Mouse (Mus musculus): ENCODE measurements around the gene Dock1. TPM values are rescaled to one million over a fixed set of nuclear protein-coding genes. Genes with fewer than 3 reads are reported as not detected.

The Dock1 gene
- polyA plus RNA-seq, 1 experiment from 2014 or later, result 21.9 TPM

DNA sequence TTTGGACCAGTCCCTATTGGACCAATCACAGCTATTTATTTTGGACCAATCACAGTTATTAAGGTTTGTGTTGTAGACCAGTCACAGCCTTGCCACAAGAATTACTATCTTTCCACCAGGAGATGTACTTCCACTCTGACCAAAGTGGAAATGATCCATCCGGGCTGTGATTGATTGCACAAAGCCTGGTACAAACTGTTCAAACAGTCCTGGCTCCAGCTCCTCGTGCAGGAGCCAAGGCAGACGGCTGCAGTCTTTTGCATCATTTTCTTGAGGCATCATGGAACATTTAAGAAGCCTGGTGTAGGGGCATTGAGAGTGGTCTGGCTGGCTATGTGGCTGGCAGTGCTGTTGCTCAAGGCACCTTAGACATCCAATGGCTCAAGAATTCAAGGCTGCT is 358.7 kb downstream of the Dock1 start:
- Histone ChIP-seq H3K4me3 (ENCODE audit: low read length) (no peak overlapping the region), H3K27ac (ENCODE audit: low read length) (no peak overlapping the region), H3K4me2 (ENCODE audit: low read depth, low read length) (no peak overlapping the region), H3K9ac (ENCODE audit: low read depth, low read length) (no peak overlapping the region), H3K27me3 (replicated peaks; ENCODE audit: control insufficient read depth, insufficient read depth, low read length) (no peaks in the 10 kb centered on the region), H3K9me3 (ENCODE audit: control insufficient read depth, low read length) (no peaks in the 10 kb centered on the region), H3K36me3 (ENCODE audit: control insufficient read depth, insufficient read depth, low read length) (no peaks in the 10 kb centered on the region), H3K4me1 (ENCODE audit: control insufficient read depth, insufficient read depth, low read length) (no peaks in the 10 kb centered on the region)
- ATAC-seq, result no peak
- WGBS, result 50% methylated on average over 3 of the region's 3 CpGs

DNA sequence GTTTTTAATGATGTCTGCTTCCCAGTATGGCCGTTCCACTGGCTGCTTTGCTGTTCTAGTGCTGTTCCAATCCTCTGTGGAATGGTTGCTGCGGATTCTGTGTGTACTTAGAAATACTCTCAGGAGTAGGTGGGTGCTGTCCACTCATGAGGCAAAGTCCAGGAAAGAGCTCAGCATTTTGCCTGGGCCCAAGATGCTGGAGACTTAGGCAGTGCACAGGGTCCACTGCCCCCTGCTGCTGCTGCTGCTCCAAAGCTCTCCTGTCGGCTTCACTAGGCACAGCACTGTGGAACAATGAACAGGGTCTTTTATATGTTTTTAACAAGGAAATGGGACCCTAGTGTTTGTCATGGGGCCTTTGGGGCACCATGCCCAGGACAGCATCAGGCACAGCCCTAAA is 361.0 kb downstream of the Dock1 start:
- 60% methylated on average over 3 of the region's 3 CpGs for WGBS
- H3K4me3 ChIP-seq (ENCODE audit: low read length), result no peak overlapping the region
- H3K27me3 ChIP-seq (replicated peaks; ENCODE audit: control insufficient read depth, insufficient read depth, low read length), result no peaks in the 10 kb centered on the region
- no peak overlapping the region for H3K9ac ChIP-seq (ENCODE audit: low read depth, low read length)
- no peaks in the 10 kb centered on the region for H3K9me3 ChIP-seq (ENCODE audit: control insufficient read depth, low read length)
- ATAC-seq, result no peak
- no peaks in the 10 kb centered on the region for H3K4me1 ChIP-seq (ENCODE audit: control insufficient read depth, insufficient read depth, low read length)
- H3K4me2 ChIP-seq (ENCODE audit: low read depth, low read length), result no peak overlapping the region
- no peak overlapping the region for H3K27ac ChIP-seq (ENCODE audit: low read length)
- no peaks in the 10 kb centered on the region for H3K36me3 ChIP-seq (ENCODE audit: control insufficient read depth, insufficient read depth, low read length)

DNA sequence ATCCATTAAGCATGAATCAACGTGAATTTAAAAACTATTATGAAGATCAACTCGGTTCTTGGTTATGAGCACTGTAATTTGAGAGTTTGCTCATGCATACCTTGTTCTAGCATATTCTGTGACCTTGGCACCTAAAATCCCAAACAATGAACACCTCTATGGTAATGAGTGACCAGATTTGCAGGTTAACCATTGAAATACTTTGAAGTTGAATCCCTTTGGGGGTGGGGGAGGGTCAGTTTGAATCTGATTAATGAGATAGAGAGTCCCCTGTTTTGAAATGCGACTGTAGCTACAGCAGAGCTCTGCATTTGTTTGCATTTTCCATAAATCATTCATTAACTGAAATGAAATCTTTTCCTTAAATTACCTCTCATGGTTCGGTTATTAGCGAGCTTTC is 364.4 kb downstream of the Dock1 start:
- H3K4me3 ChIP-seq (ENCODE audit: low read length), result no peak overlapping the region
- no peaks in the 10 kb centered on the region for H3K9me3 ChIP-seq (ENCODE audit: control insufficient read depth, low read length)
- H3K27me3 ChIP-seq (replicated peaks; ENCODE audit: control insufficient read depth, insufficient read depth, low read length), result no peaks in the 10 kb centered on the region
- 72% methylated on average over 5 of the region's 5 CpGs for WGBS
- H3K4me1 ChIP-seq (ENCODE audit: control insufficient read depth, insufficient read depth, low read length), result no peaks in the 10 kb centered on the region
- no peak for ATAC-seq
- no peak overlapping the region for H3K4me2 ChIP-seq (ENCODE audit: low read depth, low read length)
- no peak overlapping the region for H3K27ac ChIP-seq (ENCODE audit: low read length)
- H3K9ac ChIP-seq (ENCODE audit: low read depth, low read length), result no peak overlapping the region
- no peaks in the 10 kb centered on the region for H3K36me3 ChIP-seq (ENCODE audit: control insufficient read depth, insufficient read depth, low read length)

DNA sequence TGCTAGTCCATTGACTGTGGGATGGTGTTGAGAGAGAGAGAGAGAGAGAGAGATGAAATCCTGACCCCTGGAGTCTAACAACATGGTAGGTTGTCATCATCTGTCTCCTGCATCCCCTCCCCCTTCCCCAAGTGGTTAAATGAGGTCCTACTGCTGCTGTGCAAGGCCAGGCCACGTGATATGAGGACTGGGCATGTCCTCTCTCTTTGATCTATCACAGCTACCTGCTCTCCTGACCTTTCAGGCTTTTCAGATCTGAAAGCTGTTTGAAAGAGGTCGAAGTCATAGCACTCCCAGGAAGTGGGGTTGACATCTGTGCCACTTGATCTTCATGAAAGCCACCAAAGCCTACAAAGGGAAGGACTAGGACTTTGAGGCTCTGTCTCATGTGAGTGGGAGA is 365.2 kb downstream of the Dock1 start:
- no peak overlapping the region for H3K4me2 ChIP-seq (ENCODE audit: low read depth, low read length)
- no peak overlapping the region for H3K9ac ChIP-seq (ENCODE audit: low read depth, low read length)
- no peaks in the 10 kb centered on the region for H3K36me3 ChIP-seq (ENCODE audit: control insufficient read depth, insufficient read depth, low read length)
- no peaks in the 10 kb centered on the region for H3K27me3 ChIP-seq (replicated peaks; ENCODE audit: control insufficient read depth, insufficient read depth, low read length)
- H3K9me3 ChIP-seq (ENCODE audit: control insufficient read depth, low read length), result no peaks in the 10 kb centered on the region
- no peak for ATAC-seq
- WGBS, result 60% methylated on average over 2 of the region's 2 CpGs
- no peak overlapping the region for H3K27ac ChIP-seq (ENCODE audit: low read length)
- H3K4me3 ChIP-seq (ENCODE audit: low read length), result no peak overlapping the region
- no peaks in the 10 kb centered on the region for H3K4me1 ChIP-seq (ENCODE audit: control insufficient read depth, insufficient read depth, low read length)

DNA sequence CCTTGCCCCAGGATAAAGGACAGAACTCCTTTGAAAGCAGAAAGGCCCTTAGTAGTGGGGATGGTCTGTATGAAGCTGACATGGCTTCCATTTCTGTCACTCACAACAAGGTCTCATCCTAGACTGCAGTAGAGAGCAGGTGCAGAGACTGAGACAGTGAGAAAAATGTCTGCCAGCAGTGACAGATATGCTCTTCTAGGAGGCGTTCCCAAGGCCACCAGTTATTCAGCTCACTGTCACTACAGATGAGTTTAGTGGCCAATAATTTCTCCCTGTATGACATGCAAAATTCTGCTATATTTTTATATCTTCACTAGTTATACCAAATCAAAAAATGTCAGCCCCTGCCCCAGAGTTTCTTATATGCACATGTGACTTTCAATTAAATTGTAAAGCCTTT is 368.5 kb downstream of the Dock1 start:
- no peaks in the 10 kb centered on the region for H3K27me3 ChIP-seq (replicated peaks; ENCODE audit: control insufficient read depth, insufficient read depth, low read length)

DNA sequence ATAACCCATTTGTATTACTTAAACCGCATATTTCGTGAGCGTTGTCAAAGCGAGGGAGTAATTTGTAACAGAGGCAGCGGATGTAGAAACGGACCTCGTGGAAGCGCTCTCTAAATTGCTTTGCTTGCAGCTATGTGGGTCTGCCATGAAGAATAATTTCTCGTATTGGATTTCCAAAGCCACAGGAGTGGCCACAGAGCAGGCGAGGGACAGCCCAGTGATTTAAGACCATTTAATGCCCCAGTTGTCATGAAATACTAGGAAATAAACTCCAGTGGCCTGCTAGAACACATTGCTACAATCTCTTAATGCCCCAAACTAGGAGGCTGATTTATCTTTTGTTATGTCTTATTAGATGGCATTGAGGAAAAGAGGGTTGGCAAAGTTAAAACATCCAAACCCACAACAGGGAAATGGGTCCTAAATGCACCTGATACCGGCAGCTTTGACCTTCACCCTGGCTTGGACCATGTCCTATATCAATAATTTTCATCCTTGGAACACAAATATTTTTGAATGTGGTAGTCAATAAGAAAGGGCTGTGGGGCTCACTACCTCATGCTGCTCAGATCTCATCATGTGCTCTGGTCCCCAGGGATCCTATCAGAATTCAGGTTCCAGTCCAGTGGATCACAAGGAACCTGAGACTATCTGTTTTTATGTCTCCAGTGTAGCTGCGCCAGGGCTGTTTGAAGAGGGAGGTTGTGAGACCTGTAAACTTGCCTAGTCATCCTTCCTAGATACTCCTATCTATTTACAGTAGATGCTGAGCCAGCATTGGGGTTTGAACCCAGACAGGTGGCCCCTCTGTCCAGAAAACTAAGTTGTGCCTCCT is 373.7 kb downstream of the Dock1 start:
- Histone ChIP-seq H3K36me3 (ENCODE audit: control insufficient read depth, insufficient read depth, low read length) (no peaks in the 10 kb centered on the region), H3K4me3 (ENCODE audit: low read length) (no peak overlapping the region), H3K27me3 (replicated peaks; ENCODE audit: control insufficient read depth, insufficient read depth, low read length) (no peaks in the 10 kb centered on the region), H3K9ac (ENCODE audit: low read depth, low read length) (no peak overlapping the region), H3K27ac (ENCODE audit: low read length) (no peak overlapping the region), H3K4me2 (ENCODE audit: low read depth, low read length) (no peak overlapping the region), H3K4me1 (ENCODE audit: control insufficient read depth, insufficient read depth, low read length) (no peaks in the 10 kb centered on the region), H3K9me3 (ENCODE audit: control insufficient read depth, low read length) (no peaks in the 10 kb centered on the region)
- 83% methylated on average over 12 of the region's 12 CpGs for WGBS
- ATAC-seq, result no peak

More for the DNA sequence above, 368.5 kb downstream of the Dock1 start:
- no peak for ATAC-seq
- 79% methylated on average over 1 of the region's 1 CpGs for whole genome bisulfite sequencing
- H3K4me3 ChIP-seq (ENCODE audit: low read length), result no peak overlapping the region
- H3K9ac ChIP-seq (ENCODE audit: low read depth, low read length), result no peak overlapping the region
- H3K9me3 ChIP-seq (ENCODE audit: control insufficient read depth, low read length), result no peaks in the 10 kb centered on the region
- no peaks in the 10 kb centered on the region for H3K36me3 ChIP-seq (ENCODE audit: control insufficient read depth, insufficient read depth, low read length)
- H3K4me2 ChIP-seq (ENCODE audit: low read depth, low read length), result no peak overlapping the region
- no peaks in the 10 kb centered on the region for H3K4me1 ChIP-seq (ENCODE audit: control insufficient read depth, insufficient read depth, low read length)
- H3K27ac ChIP-seq (ENCODE audit: low read length), result no peak overlapping the region

DNA sequence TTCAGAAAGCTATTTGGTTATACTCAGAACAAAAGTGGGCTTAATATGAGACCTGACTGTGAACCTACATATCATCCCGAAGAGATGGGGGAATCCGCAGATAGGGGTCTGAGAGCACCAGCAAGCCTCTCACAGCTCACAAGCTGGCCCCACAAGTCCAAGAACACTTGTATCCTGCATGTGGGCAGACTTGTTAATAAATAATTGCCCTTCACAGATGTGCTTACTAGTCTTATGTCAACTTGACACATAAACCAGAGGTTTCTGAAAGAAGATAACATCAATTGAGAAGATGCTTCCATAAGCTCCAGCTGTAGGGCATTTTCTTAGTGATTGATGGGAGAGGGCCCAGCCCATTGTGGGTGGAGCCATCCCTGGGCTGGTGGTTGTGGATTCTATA is 379.0 kb downstream of the Dock1 start:
- no peak overlapping the region for H3K9ac ChIP-seq (ENCODE audit: low read depth, low read length)
- 91% methylated on average over 2 of the region's 2 CpGs for WGBS
- ATAC-seq, result no peak
- H3K4me3 ChIP-seq (ENCODE audit: low read length), result no peak overlapping the region
- no peaks in the 10 kb centered on the region for H3K36me3 ChIP-seq (ENCODE audit: control insufficient read depth, insufficient read depth, low read length)
- H3K9me3 ChIP-seq (ENCODE audit: control insufficient read depth, low read length), result no peaks in the 10 kb centered on the region
- H3K4me2 ChIP-seq (ENCODE audit: low read depth, low read length), result no peak overlapping the region
- no peaks in the 10 kb centered on the region for H3K4me1 ChIP-seq (ENCODE audit: control insufficient read depth, insufficient read depth, low read length)
- H3K27ac ChIP-seq (ENCODE audit: low read length), result no peak overlapping the region
- no peaks in the 10 kb centered on the region for H3K27me3 ChIP-seq (replicated peaks; ENCODE audit: control insufficient read depth, insufficient read depth, low read length)

DNA sequence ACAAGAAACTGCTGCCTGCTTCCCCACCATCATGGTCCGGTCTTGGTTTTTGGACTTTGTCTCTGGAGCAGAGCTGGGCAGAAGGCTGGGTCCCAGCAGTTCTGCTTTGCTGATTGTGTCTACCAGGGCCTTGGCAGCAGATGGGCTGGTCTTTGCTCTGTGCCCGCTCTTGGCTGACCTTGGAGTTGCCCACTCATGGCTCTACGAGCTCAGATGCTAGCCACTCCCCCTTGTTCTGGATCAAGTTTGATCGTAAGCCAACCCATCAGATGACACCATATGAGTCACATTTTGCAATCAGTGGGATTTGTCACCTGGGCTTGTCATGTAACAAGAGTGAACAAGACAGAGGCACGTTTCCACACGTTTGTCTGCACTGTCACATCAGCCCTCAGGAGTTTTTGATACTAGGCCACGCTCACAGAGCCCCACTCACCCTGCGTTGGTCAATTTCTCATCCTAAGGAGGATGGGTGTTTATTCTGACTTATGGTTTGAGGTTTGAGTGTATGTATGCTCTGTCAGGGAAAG is 382.8 kb downstream of the Dock1 start:
- no peaks in the 10 kb centered on the region for H3K9me3 ChIP-seq (ENCODE audit: control insufficient read depth, low read length)
- no peak overlapping the region for H3K4me3 ChIP-seq (ENCODE audit: low read length)
- ATAC-seq, result no peak
- no peaks in the 10 kb centered on the region for H3K27me3 ChIP-seq (replicated peaks; ENCODE audit: control insufficient read depth, insufficient read depth, low read length)
- no peak overlapping the region for H3K27ac ChIP-seq (ENCODE audit: low read length)
- H3K4me2 ChIP-seq (ENCODE audit: low read depth, low read length), result no peak overlapping the region
- WGBS, result 90% methylated on average over 8 of the region's 8 CpGs
- H3K9ac ChIP-seq (ENCODE audit: low read depth, low read length), result no peak overlapping the region
- no peaks in the 10 kb centered on the region for H3K4me1 ChIP-seq (ENCODE audit: control insufficient read depth, insufficient read depth, low read length)
- no peaks in the 10 kb centered on the region for H3K36me3 ChIP-seq (ENCODE audit: control insufficient read depth, insufficient read depth, low read length)

DNA sequence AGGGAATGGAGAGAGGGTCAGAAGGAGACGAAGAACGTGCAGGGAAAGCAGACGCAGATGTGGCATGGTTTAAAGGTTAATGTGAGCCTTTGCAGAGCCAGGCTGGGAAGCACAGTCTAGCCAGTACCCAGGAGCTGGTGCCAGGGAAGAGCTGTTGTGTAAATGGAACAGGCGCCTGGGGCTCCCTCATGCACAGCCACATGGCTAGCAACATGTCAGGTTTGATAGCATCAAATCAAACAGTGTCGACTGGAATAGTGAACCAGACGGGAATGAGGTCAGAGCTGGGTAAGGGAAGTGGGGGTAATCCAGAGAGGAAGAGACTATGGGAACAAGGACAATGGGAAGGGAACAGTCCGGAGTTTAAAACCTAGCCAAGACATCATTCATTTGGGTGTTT is 384.2 kb downstream of the Dock1 start:
- Histone ChIP-seq H3K9ac (ENCODE audit: low read depth, low read length) (no peak overlapping the region), H3K4me3 (ENCODE audit: low read length) (no peak overlapping the region), H3K27ac (ENCODE audit: low read length) (no peak overlapping the region), H3K4me2 (ENCODE audit: low read depth, low read length) (no peak overlapping the region), H3K36me3 (ENCODE audit: control insufficient read depth, insufficient read depth, low read length) (no peaks in the 10 kb centered on the region), H3K9me3 (ENCODE audit: control insufficient read depth, low read length) (no peaks in the 10 kb centered on the region), H3K4me1 (ENCODE audit: control insufficient read depth, insufficient read depth, low read length) (no peaks in the 10 kb centered on the region), H3K27me3 (replicated peaks; ENCODE audit: control insufficient read depth, insufficient read depth, low read length) (no peaks in the 10 kb centered on the region)
- WGBS, result 73% methylated on average over 7 of the region's 7 CpGs
- ATAC-seq, result no peak

DNA sequence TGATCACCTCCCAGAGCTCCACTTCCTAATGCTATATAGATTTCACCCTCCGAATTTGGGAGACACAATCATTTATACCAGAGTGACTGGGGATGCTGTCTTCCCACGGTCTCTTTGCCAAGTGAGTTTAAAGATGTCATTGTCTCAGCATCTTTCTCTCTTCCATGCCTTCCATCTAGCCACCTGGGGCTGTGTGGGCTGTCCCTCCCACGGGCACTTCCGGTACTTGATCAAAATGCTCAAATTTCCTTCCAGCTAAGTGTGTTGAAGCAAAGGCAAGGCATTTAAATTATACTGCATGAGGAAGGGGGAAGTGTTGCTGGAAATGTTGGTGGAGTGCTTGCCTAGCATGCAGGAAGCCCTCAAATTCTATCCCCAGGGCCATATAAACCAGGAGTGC is 388.6 kb downstream of the Dock1 start:
- Histone ChIP-seq H3K4me2 (ENCODE audit: low read depth, low read length) (no peak overlapping the region), H3K27me3 (replicated peaks; ENCODE audit: control insufficient read depth, insufficient read depth, low read length) (no peaks in the 10 kb centered on the region), H3K9me3 (ENCODE audit: control insufficient read depth, low read length) (no peaks in the 10 kb centered on the region), H3K36me3 (ENCODE audit: control insufficient read depth, insufficient read depth, low read length) (no peaks in the 10 kb centered on the region), H3K27ac (ENCODE audit: low read length) (no peak overlapping the region), H3K4me1 (ENCODE audit: control insufficient read depth, insufficient read depth, low read length) (no peaks in the 10 kb centered on the region), H3K9ac (ENCODE audit: low read depth, low read length) (no peak overlapping the region), H3K4me3 (ENCODE audit: low read length) (no peak overlapping the region)
- no peak for ATAC-seq
- 91% methylated on average over 4 of the region's 4 CpGs for whole genome bisulfite sequencing

Data from intestine, embryonic 16.5 days (tissue).